Mouse (Mus musculus): ENCODE measurements around the gene Tusc2.
"Not testable (repeated sequence)": the region's sequence is repeated elsewhere in the genome, so short reads cannot be mapped to it uniquely, and the experiment has no call there.

Gene Tusc2

GRCm38 (mm10) chr9:107567702-107568319 lies 4.8 kb downstream of the Tusc2 start, which contains the start of gene Hyal2:
Hyal2 (plus strand) TSS chr9:107567945.
- in situ Hi-C loops (cut with MboI, MseI): no loop called here

- in situ Hi-C loops (cut with MboI, MseI): no loop called here
Observed at GRCm38 (mm10) chr9:107568331-107569261, 5.5 kb downstream of the Tusc2 start.

- in situ Hi-C loops (cut with MboI, MseI): no loop called here
Observed at GRCm38 (mm10) chr9:107569270-107569669, 6.2 kb downstream of the Tusc2 start.

- in situ Hi-C loops (cut with MboI, MseI): no loop called here
Observed at GRCm38 (mm10) chr9:107570016-107570415, 7.0 kb downstream of the Tusc2 start.

GRCm38 (mm10) chr9:107570845-107571244 lies 7.8 kb downstream of the Tusc2 start:
- in situ Hi-C loops (cut with MboI, MseI): no loop called here

GRCm38 (mm10) chr9:107571534-107572326 lies 8.7 kb downstream of the Tusc2 start:
- in situ Hi-C loops (cut with MboI, MseI): no loop called here

GRCm38 (mm10) chr9:107572327-107572662 lies 9.2 kb downstream of the Tusc2 start:
- in situ Hi-C loops (cut with MboI, MseI): no loop called here

GRCm38 (mm10) chr9:107573774-107574173 lies 10.7 kb downstream of the Tusc2 start:
- in situ Hi-C loops (cut with MboI, MseI): not testable (repeated sequence)

GRCm38 (mm10) chr9:107575579-107576356 lies 12.7 kb downstream of the Tusc2 start:
- in situ Hi-C loops (cut with MboI, MseI): no loop called here

GRCm38 (mm10) chr9:107576357-107577107 lies 13.5 kb downstream of the Tusc2 start, which contains the start of gene Hyal1:
Hyal1 (plus strand) TSS chr9:107576927.
- in situ Hi-C loops (cut with MboI, MseI): no loop called here

- in situ Hi-C loops (cut with MboI, MseI): no loop called here
Observed at GRCm38 (mm10) chr9:107577871-107578270, 14.8 kb downstream of the Tusc2 start.

GRCm38 (mm10) chr9:107578587-107578986 lies 15.5 kb downstream of the Tusc2 start, which contains the start of gene Naa80:
Naa80 (plus strand) TSS chr9:107578887.
- in situ Hi-C loops (cut with MboI, MseI): no loop called here

GRCm38 (mm10) chr9:107579023-107579900 lies 16.2 kb downstream of the Tusc2 start:
- in situ Hi-C loops (cut with MboI, MseI): no loop called here

GRCm38 (mm10) chr9:107580501-107581317 lies 17.7 kb downstream of the Tusc2 start, which contains the start of gene Hyal3:
Hyal3 (plus strand) TSS chr9:107580818.
- in situ Hi-C loops (cut with MboI, MseI): no loop called here

GRCm38 (mm10) chr9:107581584-107581983 lies 18.5 kb downstream of the Tusc2 start:
- in situ Hi-C loops (cut with MboI, MseI): no loop called here

- in situ Hi-C loops (cut with MboI, MseI): no loop called here
Observed at GRCm38 (mm10) chr9:107582509-107583062, 19.5 kb downstream of the Tusc2 start.

GRCm38 (mm10) chr9:107583174-107583573 lies 20.1 kb downstream of the Tusc2 start:
- in situ Hi-C loops (cut with MboI, MseI): no loop called here

- in situ Hi-C loops (cut with MboI, MseI): no loop called here
Observed at GRCm38 (mm10) chr9:107586504-107586903, 23.4 kb downstream of the Tusc2 start.

All from regulatory T cell (primary cell).